Mouse (Mus musculus) monocyte, adult 5-6 weeks (primary cell): ENCODE results near the gene Gatb. TPM values are rescaled to one million over a fixed set of nuclear protein-coding genes. Genes with fewer than 3 reads are reported as not detected.

Source experiments
- ATAC-seq: fragments of 153-309, 156-312 bp; replicated peaks from 2 replicates; pipeline ENCODE4 v1.8.0; 2017; ENCODE audit warnings: mild to moderate bottlenecking; ENCODE audit not compliant: low TSS enrichment, insufficient number of reproducible peaks, severe bottlenecking, poor library complexity, low FRiP score
- total RNA-seq: library from RNA; stranded (forward); fragments of 200-1000, 200-491, 200-594 nt; gene quantifications from 3 replicates; pipeline ENCODE4 v1.2.3, GENCODE M21; 2017

Gatb gene
- total RNA-seq, 1 experiment from 2014 or later = 4.9 TPM

GRCm38 (mm10) chr3:85590090-85590754, 16.3 kb downstream of the Gatb start:
- ATAC-seq = no peak

- ATAC-seq = no peak
Measured at GRCm38 (mm10) chr3:85592067-85592466, 18.1 kb downstream of the Gatb start.

GRCm38 (mm10) chr3:85592640-85593252, 18.8 kb downstream of the Gatb start:
- ATAC-seq = no peak

- ATAC-seq = no peak
Measured at GRCm38 (mm10) chr3:85594452-85594851, 20.5 kb downstream of the Gatb start.

- ATAC-seq = no peak
Measured at GRCm38 (mm10) chr3:85599526-85599925, 25.6 kb downstream of the Gatb start.

- no peak for ATAC-seq
Measured at GRCm38 (mm10) chr3:85601841-85602305, 28.0 kb downstream of the Gatb start.

- no peak for ATAC-seq
Measured at GRCm38 (mm10) chr3:85603811-85604210, 29.9 kb downstream of the Gatb start.

GRCm38 (mm10) chr3:85606912-85607311, 33.0 kb downstream of the Gatb start:
- ATAC-seq = no peak

GRCm38 (mm10) chr3:85607753-85608152, 33.8 kb downstream of the Gatb start:
- no peak for ATAC-seq

GRCm38 (mm10) chr3:85616389-85616788, 42.5 kb downstream of the Gatb start:
- no peak for ATAC-seq

- ATAC-seq = no peak
Measured at GRCm38 (mm10) chr3:85618885-85619284, 45.0 kb downstream of the Gatb start.

- ATAC-seq = no peak
Measured at GRCm38 (mm10) chr3:85619345-85619744, 45.4 kb downstream of the Gatb start.

- no peak for ATAC-seq
Measured at GRCm38 (mm10) chr3:85619751-85620150, 45.8 kb downstream of the Gatb start.

GRCm38 (mm10) chr3:85629895-85630510, 56.1 kb downstream of the Gatb start:
- ATAC-seq = no peak

GRCm38 (mm10) chr3:85633733-85634132, 59.8 kb downstream of the Gatb start:
- ATAC-seq = no peak

GRCm38 (mm10) chr3:85634389-85635125, 60.6 kb downstream of the Gatb start:
- no peak for ATAC-seq

GRCm38 (mm10) chr3:85635126-85635419, 61.2 kb downstream of the Gatb start:
- ATAC-seq = no peak

- no peak for ATAC-seq
Measured at GRCm38 (mm10) chr3:85635591-85635990, 61.7 kb downstream of the Gatb start.

- ATAC-seq = no peak
Measured at GRCm38 (mm10) chr3:85636716-85637447, 63.0 kb downstream of the Gatb start.
